Mouse (Mus musculus): ENCODE results near the gene Plcb1. TPM values are rescaled to one million over a fixed set of nuclear protein-coding genes. Genes with fewer than 3 reads are reported as not detected.

Gene Plcb1
- polyA plus RNA-seq, 1 experiment, result 2.8 TPM

- DNase-seq (ENCODE audit: low spot score), result no peak
Measured at GRCm38 (mm10) chr2:135202390-135202789, 416.5 kb downstream of the Plcb1 start.

- no peak for DNase-seq (ENCODE audit: low spot score)
Measured at GRCm38 (mm10) chr2:135204141-135205120, 418.6 kb downstream of the Plcb1 start.

GRCm38 (mm10) chr2:135208890-135209289, 423.0 kb downstream of the Plcb1 start:
- no peak for DNase-seq (ENCODE audit: low spot score)

- DNase-seq (ENCODE audit: low spot score), result no peak
Measured at GRCm38 (mm10) chr2:135214746-135215448, 429.0 kb downstream of the Plcb1 start.

- DNase-seq (ENCODE audit: low spot score), result no peak
Measured at GRCm38 (mm10) chr2:135219406-135219805, 433.5 kb downstream of the Plcb1 start.

- DNase-seq (ENCODE audit: low spot score), result no peak
Measured at GRCm38 (mm10) chr2:135225604-135226025, 439.7 kb downstream of the Plcb1 start.

- no peak for DNase-seq (ENCODE audit: low spot score)
Measured at GRCm38 (mm10) chr2:135230262-135230661, 444.4 kb downstream of the Plcb1 start.

- DNase-seq (ENCODE audit: low spot score), result no peak
Measured at GRCm38 (mm10) chr2:135242662-135243316, 456.9 kb downstream of the Plcb1 start.

GRCm38 (mm10) chr2:135243764-135244163, 457.9 kb downstream of the Plcb1 start:
- no peak for DNase-seq (ENCODE audit: low spot score)

- no peak for DNase-seq (ENCODE audit: low spot score)
Measured at GRCm38 (mm10) chr2:135249925-135250324, 464.1 kb downstream of the Plcb1 start.

GRCm38 (mm10) chr2:135251821-135252315, 466.0 kb downstream of the Plcb1 start:
- no peak for DNase-seq (ENCODE audit: low spot score)

- DNase-seq (ENCODE audit: low spot score), result no peak
Measured at GRCm38 (mm10) chr2:135259136-135259535, 473.3 kb downstream of the Plcb1 start.

- DNase-seq (ENCODE audit: low spot score), result no peak
Measured at GRCm38 (mm10) chr2:135263943-135264342, 478.1 kb downstream of the Plcb1 start.

GRCm38 (mm10) chr2:135274949-135275348, 489.1 kb downstream of the Plcb1 start:
- DNase-seq (ENCODE audit: low spot score), result no peak

GRCm38 (mm10) chr2:135278506-135278905, 492.6 kb downstream of the Plcb1 start:
- no peak for DNase-seq (ENCODE audit: low spot score)

- DNase-seq (ENCODE audit: low spot score), result no peak
Measured at GRCm38 (mm10) chr2:135279026-135279425, 493.2 kb downstream of the Plcb1 start.

- DNase-seq (ENCODE audit: low spot score), result no peak
Measured at GRCm38 (mm10) chr2:135283783-135284182, 497.9 kb downstream of the Plcb1 start.

- DNase-seq (ENCODE audit: low spot score), result no peak
Measured at GRCm38 (mm10) chr2:135296184-135296769, 510.4 kb downstream of the Plcb1 start.

GRCm38 (mm10) chr2:135300480-135300879, 514.6 kb downstream of the Plcb1 start:
- no peak for DNase-seq (ENCODE audit: low spot score)

GRCm38 (mm10) chr2:135302483-135302882, 516.6 kb downstream of the Plcb1 start:
- DNase-seq (ENCODE audit: low spot score), result no peak

- DNase-seq (ENCODE audit: low spot score), result no peak
Measured at GRCm38 (mm10) chr2:135305186-135305585, 519.3 kb downstream of the Plcb1 start.
